Mouse (Mus musculus): Measurements from ENCODE around the gene Ccl11.

The Ccl11 gene

GRCm38 (mm10) chr11:82047746-82048415 lies 9.7 kb upstream of the Ccl11 start:
- peak; percentile 24 to 63 for DNase-seq (ENCODE audit: low spot score in 2 of 2)

DNA sequence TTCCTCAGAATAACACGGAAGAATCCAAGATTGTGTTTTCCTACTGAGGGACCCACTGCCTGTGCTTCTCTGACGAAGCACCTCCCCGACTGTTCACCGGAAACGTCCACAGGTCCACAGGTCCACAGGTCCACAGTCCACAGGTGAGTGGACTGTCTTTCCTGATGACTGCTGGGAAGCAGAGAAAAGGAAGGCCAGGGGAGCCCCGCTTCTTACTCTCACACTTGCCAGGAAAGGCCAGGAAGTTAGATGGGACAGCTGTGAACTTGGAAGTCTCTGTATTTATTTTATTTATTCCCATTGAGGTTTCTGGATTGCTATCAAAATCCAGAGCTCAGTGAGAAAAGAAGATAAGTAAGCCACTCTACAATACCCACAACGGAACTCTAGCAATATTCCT lies 3.8 kb upstream of the Ccl11 start:
- no peak for DNase-seq (ENCODE audit: low spot score in 2 of 2)

GRCm38 (mm10) chr11:82062226-82062625 lies 4.6 kb downstream of the Ccl11 start:
- DNase-seq (ENCODE audit: low spot score in 2 of 2) = no peak

DNA sequence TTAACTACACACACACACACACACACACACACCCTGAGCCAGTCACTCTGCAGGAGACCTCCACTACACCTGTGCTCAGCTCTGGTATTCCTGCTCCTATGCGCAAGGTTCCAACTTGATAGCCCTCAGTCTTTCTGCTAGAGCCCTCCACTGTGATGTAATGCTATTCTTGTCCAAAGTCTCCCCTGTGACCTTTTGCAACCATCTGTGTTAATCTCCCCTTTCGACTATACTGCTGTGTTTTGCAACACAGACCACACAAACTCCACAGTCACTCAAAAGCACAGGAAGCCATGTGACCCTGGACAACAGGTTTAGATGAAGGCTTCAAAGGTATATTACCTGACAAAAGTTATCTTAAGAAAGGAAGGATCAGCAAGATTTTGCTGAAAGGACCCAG lies 5.8 kb downstream of the Ccl11 start:
- no peak for DNase-seq (ENCODE audit: low spot score in 2 of 2)

DNA sequence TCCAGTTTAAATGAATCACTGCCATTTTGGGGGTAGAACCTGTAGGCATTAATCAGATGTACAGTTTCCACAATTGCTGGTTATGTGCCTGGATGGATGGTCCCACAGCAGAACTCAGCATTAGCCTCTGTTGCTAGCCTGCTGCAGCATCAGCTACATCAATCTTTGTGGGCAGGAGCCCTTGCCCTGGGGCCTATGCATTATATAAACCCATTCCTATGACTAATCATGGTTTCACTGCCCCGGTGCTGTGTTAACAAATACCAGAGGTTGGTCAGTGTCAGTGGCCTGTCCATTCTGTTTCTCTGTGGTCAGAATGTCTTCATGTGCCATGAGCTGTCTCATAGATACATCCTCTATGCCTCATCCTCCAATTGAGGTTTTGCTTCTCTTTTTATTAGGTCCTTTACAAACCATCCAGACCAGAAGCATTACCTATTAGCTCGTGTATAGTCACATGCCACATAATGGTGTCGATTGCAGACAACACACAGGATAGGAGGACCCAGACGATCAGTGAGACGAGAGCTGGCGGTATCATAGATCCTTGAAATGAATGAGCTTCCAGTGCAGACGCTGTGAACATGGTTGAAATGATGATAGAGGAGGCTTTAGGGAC lies 9.4 kb downstream of the Ccl11 start:
- DNase-seq (ENCODE audit: low spot score in 2 of 2) = no peak

GRCm38 (mm10) chr11:82071076-82071475 lies 13.5 kb downstream of the Ccl11 start:
- no peak for DNase-seq (ENCODE audit: low spot score in 2 of 2)

GRCm38 (mm10) chr11:82072374-82072773 lies 14.8 kb downstream of the Ccl11 start:
- no peak for DNase-seq (ENCODE audit: low spot score in 2 of 2)

GRCm38 (mm10) chr11:82072984-82073383 lies 15.4 kb downstream of the Ccl11 start:
- no peak for DNase-seq (ENCODE audit: low spot score in 2 of 2)

GRCm38 (mm10) chr11:82073686-82074085 lies 16.1 kb downstream of the Ccl11 start:
- DNase-seq (ENCODE audit: low spot score in 2 of 2) = no peak

DNA sequence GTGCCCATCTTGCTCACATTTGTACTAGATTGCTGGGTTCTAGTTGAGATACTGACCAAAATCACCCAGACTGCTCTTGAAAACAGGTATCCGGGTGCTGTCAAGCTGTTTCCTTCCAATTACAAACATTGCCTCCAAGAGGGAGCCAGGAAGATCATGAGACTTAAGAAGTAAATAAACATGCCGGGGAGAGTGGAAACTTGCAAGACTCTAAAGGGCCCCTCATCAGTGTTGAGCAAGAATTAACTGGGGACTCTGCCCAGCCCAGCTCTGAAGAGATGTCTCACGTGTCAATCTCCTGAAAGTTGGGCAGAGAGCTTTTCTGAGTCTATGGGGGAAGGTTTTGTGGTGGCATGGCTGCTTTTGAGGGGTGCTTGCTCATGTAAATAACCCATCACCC lies 19.4 kb downstream of the Ccl11 start:
- DNase-seq (ENCODE audit: low spot score in 2 of 2) = no peak

- no peak for DNase-seq (ENCODE audit: low spot score in 2 of 2)
Observed at GRCm38 (mm10) chr11:82078136-82078730, 20.6 kb downstream of the Ccl11 start.

DNA sequence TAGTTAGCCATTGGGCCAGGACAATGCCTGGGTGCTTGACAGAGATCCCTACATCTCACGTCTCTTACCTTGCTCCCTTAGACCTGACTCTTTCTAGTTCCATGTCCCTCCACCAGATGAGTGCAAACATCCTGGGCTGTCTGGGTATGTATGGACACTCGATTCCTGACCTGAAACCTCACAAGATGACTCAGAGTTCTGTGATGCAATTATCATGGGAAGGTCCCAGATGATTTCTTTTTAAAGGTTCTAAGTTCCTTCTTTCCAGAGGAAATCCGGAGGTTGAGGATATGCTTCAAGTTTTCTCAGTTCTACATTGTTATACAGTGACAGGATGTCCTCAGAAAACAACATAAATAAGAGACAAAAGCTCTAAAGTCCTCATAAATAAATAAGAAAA lies 23.2 kb downstream of the Ccl11 start:
- no peak for DNase-seq (ENCODE audit: low spot score in 2 of 2)

GRCm38 (mm10) chr11:82084360-82084759 lies 26.7 kb downstream of the Ccl11 start:
- no peak for DNase-seq (ENCODE audit: low spot score in 2 of 2)

DNA sequence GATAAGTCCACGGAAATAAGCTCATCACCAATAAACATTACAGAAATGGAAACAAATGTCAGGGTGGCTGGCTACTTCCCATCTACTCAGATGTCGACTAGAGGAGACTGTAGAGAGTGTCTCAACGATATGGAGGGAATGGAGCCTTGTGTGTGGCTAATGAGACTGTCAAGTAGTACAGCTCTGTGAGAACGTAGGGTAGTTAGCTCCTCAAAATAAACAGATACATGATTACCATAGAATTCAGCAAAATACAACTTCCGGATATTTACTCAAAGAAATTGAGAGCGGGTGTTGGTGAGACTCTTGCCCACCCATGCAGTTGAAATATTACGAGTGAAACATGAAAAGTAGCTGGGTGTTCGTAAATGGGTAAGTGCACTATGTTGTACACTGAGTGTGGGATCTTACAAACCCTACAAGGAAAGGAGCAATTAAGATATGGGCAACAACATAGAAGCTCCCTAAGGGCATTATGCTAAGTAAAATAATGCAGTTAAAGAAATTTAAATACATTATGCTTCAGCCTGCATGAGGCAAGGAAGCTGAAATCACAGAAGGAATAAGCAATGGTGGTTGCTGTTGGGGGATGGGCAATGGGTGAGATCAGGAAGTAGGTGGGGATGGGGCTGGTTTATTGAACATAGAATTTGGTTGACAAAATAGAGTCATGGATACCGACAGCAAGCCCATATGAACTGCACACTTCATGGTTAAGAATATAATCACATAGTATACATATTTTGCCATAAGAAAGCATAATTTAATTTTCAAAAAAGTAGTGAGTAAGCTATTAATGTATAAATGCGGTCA lies 42.1 kb downstream of the Ccl11 start:
- DNase-seq (ENCODE audit: low spot score in 2 of 2) = no peak

GRCm38 (mm10) chr11:82101087-82101486 lies 43.5 kb downstream of the Ccl11 start:
- no peak for DNase-seq (ENCODE audit: low spot score in 2 of 2)

- no peak for DNase-seq (ENCODE audit: low spot score in 2 of 2)
Observed at GRCm38 (mm10) chr11:82101529-82101928, 43.9 kb downstream of the Ccl11 start, which contains the start of gene Ccl12. Ccl12 (plus strand) TSS chr11:82101845.

DNA sequence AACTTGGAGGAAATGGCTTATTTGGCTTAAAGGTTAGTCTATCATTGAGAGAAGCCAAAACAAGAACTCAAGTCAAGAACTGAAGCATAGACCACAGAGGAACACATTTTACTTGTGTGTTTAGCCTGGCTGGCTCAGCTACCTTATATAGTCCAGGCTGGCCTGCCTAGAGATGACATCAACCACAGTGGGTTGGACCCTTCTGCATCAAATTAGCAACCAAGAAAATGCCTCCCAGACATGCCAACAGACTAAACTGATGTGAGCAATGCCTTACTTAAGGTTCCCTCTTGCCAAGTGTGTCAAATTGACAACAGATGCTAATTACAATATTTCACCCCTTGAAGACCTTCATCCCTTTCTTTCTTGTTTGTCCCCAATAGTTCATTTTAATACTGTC lies 52.0 kb downstream of the Ccl11 start:
- DNase-seq (ENCODE audit: low spot score in 2 of 2) = no peak

DNA sequence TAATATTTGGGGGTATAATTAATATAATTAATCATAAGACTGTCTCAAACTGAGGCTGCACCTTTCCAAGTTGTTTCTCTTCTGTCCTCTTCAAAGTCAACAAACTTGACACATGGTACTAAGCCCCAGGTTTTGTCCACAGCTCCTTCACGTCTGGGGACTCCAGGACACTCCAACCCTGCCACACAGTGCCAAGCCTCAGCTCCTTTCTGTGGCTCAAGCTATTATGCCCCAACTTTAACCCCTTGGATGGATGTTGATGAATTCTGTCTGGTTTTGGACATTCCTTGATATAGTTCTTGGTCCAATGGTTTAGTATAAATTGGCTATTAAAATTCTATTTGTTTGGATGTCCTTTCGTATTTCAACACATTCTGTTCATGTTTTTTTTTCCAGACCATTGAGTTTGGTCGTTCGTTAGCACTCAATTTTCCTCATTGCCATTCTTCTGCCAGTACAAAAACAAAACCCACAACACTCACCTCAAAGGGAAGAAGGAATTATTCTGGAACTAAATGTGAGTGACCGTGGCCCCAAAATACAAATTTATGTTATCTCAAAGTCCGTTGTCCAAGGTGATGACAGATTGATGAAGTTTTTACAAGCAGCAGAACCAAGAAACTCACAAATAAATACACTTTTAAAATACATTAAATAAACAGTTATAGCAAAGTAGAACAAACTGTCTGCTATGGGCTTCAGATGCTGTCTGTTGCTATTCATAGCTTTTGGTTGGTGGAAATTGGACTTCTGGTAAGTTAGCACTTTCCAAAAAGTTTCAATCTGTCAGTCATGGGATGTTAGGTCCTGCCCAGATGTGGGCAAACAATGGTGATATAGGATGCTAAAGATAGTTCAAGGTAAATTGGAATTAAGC lies 53.0 kb downstream of the Ccl11 start:
- DNase-seq (ENCODE audit: low spot score in 2 of 2) = no peak

All from urinary bladder, postnatal 4 days (tissue).